Mouse (Mus musculus): ENCODE results near the gene Atp1a4. TPM values are rescaled to one million over a fixed set of nuclear protein-coding genes. Genes with fewer than 3 reads are reported as not detected.

Atp1a4 gene
- not detected for polyA plus RNA-seq (2017; shearing (Covaris generic))

DNA sequence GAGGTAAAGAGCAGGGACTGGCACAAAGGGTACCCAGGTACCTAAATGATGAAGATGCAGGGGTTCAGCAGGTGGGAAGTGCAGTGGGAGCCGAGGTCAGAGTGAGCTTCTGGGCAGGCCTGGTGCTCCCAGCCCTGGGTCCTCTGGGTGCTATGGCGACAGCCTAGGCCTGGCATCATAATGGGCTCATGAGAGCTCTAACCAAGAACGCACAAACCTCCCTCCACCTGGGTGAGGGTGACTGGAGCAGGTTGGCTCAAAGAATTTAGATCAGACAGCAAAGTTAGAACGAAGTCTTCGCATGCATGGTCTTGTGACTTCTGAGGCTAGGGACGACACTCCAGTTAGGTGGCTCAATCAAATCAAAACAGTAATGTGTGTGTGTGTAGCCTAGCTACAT, at the start of gene Atp1a4:
Gene Atp1a4 (minus strand): TSS at position 101 of the 400 bp plus-strand sequence.

GRCm38 (mm10) chr1:172297611-172298537, 39.7 kb upstream of the Atp1a4 start, which contains the start of gene Atp1a2:
Atp1a2 (minus strand) TSS chr1:172298064.

GRCm38 (mm10) chr1:172261477-172262078, 3.4 kb upstream of the Atp1a4 start, which contains the start of gene Igsf8:
Igsf8 (plus strand) TSS chr1:172261641.

GRCm38 (mm10) chr1:172219451-172220406, 38.5 kb downstream of the Atp1a4 start, which contains the start of gene Casq1:
Casq1 (minus strand) TSS chr1:172219868.

GRCm38 (mm10) chr1:172206141-172206917, 51.9 kb downstream of the Atp1a4 start, which contains the start of gene Pea15a:
Pea15a (minus strand) TSS chr1:172206804.

Other genes with a start within 250 kb of the Atp1a4 start
- gene Vangl2, start 230.0 kb downstream of the Atp1a4 start, polyA plus RNA-seq (2017; shearing (Covaris generic)): 2.4 TPM
- not detected for gene Nhlh1, start 200.8 kb downstream of the Atp1a4 start, polyA plus RNA-seq (2017; shearing (Covaris generic))
- 274 TPM for gene Copa, start 175.9 kb downstream of the Atp1a4 start, polyA plus RNA-seq (2017; shearing (Covaris generic))
- gene Ncstn, start 175.6 kb downstream of the Atp1a4 start, polyA plus RNA-seq (2017; shearing (Covaris generic)): 157 TPM
- gene Pex19, start 131.7 kb downstream of the Atp1a4 start, polyA plus RNA-seq (2017; shearing (Covaris generic)): 58.4 TPM
- gene Dcaf8, start 110.3 kb downstream of the Atp1a4 start, polyA plus RNA-seq (2017; shearing (Covaris generic)): 165 TPM
- gene Pea15a, start 51.6 kb downstream of the Atp1a4 start, polyA plus RNA-seq (2017; shearing (Covaris generic)): 75.5 TPM
- gene Casq1, start 38.5 kb downstream of the Atp1a4 start, polyA plus RNA-seq (2017; shearing (Covaris generic)): not detected
- 34.4 TPM for gene Igsf8, start 3.2 kb upstream of the Atp1a4 start, polyA plus RNA-seq (2017; shearing (Covaris generic))
- 0.98 TPM for gene Atp1a2, start 39.6 kb upstream of the Atp1a4 start, polyA plus RNA-seq (2017; shearing (Covaris generic))
- 0.07 TPM for gene Kcnj9, start 70.9 kb upstream of the Atp1a4 start, polyA plus RNA-seq (2017; shearing (Covaris generic))
- 0.09 TPM for gene Kcnj10, start 82.8 kb upstream of the Atp1a4 start, polyA plus RNA-seq (2017; shearing (Covaris generic))
- gene Pigm, start 118.1 kb upstream of the Atp1a4 start, polyA plus RNA-seq (2017; shearing (Covaris generic)): 10.5 TPM
- gene Slamf9, start 216.9 kb upstream of the Atp1a4 start, polyA plus RNA-seq (2017; shearing (Covaris generic)): 0.21 TPM
- 1.5 TPM for gene Igsf9, start 223.4 kb upstream of the Atp1a4 start, polyA plus RNA-seq (2017; shearing (Covaris generic))
- gene Tagln2, start 241.6 kb upstream of the Atp1a4 start, polyA plus RNA-seq (2017; shearing (Covaris generic)): 374 TPM

Data from activated CD4-positive, CD25-positive, alpha-beta regulatory T cell, adult 9 weeks (primary cell).